Mouse (Mus musculus): ENCODE measurements around the gene Prpf40a. TPM values are rescaled to one million over a fixed set of nuclear protein-coding genes. Genes with fewer than 3 reads are reported as not detected.

The Prpf40a gene
- polyA plus RNA-seq, 1 experiment from 2014 or later: 101 TPM

Other genes with a start within 250 kb of the Prpf40a start
- gene Arl6ip6, start 442 bp upstream of the Prpf40a start, polyA plus RNA-seq (2014; fragmentation: Nextera tagmentation; extraction: Ambion mirVana): 32.3 and 32.4 TPM in 2 replicates